Mouse (Mus musculus) CH12.LX (cell line): Measurements from ENCODE around the gene Tnfrsf1a. TPM values are rescaled to one million over a fixed set of nuclear protein-coding genes. Genes with fewer than 3 reads are reported as not detected.

Source experiments
- DNase-seq: peaks from one replicate; pipeline ENCODE4 v3.0.0-alpha.2; 2013; ENCODE audit errors: extremely low read depth
- H3K27ac ChIP-seq: 2 replicates; pipeline ENCODE4 v1.5.1; 2012; ENCODE audit warnings: low read depth, mild to moderate bottlenecking, control low read depth, moderate library complexity; ENCODE audit not compliant: insufficient read depth
- H3K27me3 ChIP-seq: replicated peaks from 2 replicates; pipeline ENCODE3; 2012; ENCODE audit warnings: inconsistent platforms
- H3K36me3 ChIP-seq, 2 experiments: replicated peaks in 1 of 2; 2 replicates each; pipeline versions ENCODE3 to v1.6.1; 2012; ENCODE audit warnings: inconsistent platforms in 1 of 2, low read length in 1 of 2, mild to moderate bottlenecking in 1 of 2, mixed read lengths in 1 of 2, moderate library complexity in 1 of 2; ENCODE audit not compliant: control insufficient read depth in 1 of 2, insufficient read depth in 1 of 2
- H3K4me1 ChIP-seq, 2 experiments: 2 replicates each; pipeline ENCODE4 v1.6.1; 2012; ENCODE audit warnings: inconsistent platforms in 1 of 2, moderate library complexity in 1 of 2; ENCODE audit not compliant: insufficient read depth in 2 of 2, control insufficient read depth in 1 of 2
- H3K4me2 ChIP-seq: 2 replicates; pipeline ENCODE4 v1.6.1; 2012; ENCODE audit warnings: low read depth, mild to moderate bottlenecking, control low read depth; ENCODE audit not compliant: poor library complexity, insufficient read depth, severe bottlenecking
- H3K4me3 ChIP-seq, 3 experiments: fragments of 150-350 bp in 1 of 3; sonication (generic) in 1 of 3; replicated peaks in 1 of 3; 2 replicates each; pipeline versions ENCODE3 to v1.5.1; 2011 to 2012; ENCODE audit warnings: low read depth in 2 of 3, low read length in 2 of 3, mild to moderate bottlenecking in 2 of 3, moderate library complexity in 2 of 3, control low read depth in 1 of 3, improper control_type of control experiment in 1 of 3, inconsistent platforms in 1 of 3, mixed read lengths in 1 of 3; ENCODE audit not compliant: poor library complexity in 1 of 3
- H3K79me2 ChIP-seq: replicated peaks from 2 replicates; pipeline ENCODE4 v1.6.1; 2012; ENCODE audit warnings: mild to moderate bottlenecking, moderate library complexity; ENCODE audit not compliant: control insufficient read depth, poor library complexity, insufficient read depth, severe bottlenecking; ENCODE audit errors: extremely low read depth
- H3K9ac ChIP-seq: 2 replicates; pipeline ENCODE4 v1.6.1; 2012; ENCODE audit warnings: low read depth, mild to moderate bottlenecking, control low read depth, moderate library complexity; ENCODE audit not compliant: insufficient read depth
- H3K9me3 ChIP-seq: replicated peaks from 2 replicates; pipeline ENCODE3; 2012; ENCODE audit warnings: low read length, inconsistent platforms, mixed read lengths
- CHD1 ChIP-seq: IDR thresholded peaks from 2 replicates; pipeline ENCODE4 v1.6.1; 2012; ENCODE audit warnings: low read depth, low read length, improper control_type of control experiment, inconsistent platforms
- CHD2 ChIP-seq: IDR thresholded peaks from 2 replicates; pipeline ENCODE4 v1.6.1; 2011; ENCODE audit warnings: low read length, improper control_type of control experiment
- CTCF ChIP-seq, 2 experiments: IDR thresholded peaks in 1 of 2; conservative IDR thresholded peaks in 1 of 2; 2 replicates each; pipeline ENCODE4 v1.5.1; 2011 to 2012; ENCODE audit warnings: low read depth in 2 of 2, low read length in 2 of 2, improper control_type of control experiment in 1 of 2, inconsistent platforms in 1 of 2, mild to moderate bottlenecking in 1 of 2, moderate library complexity in 1 of 2
- E2F4 ChIP-seq: IDR thresholded peaks from 2 replicates; pipeline ENCODE4 v1.6.1; 2011; ENCODE audit warnings: low read depth, low read length, improper control_type of control experiment; ENCODE audit not compliant: insufficient replicate concordance
- EP300 ChIP-seq: IDR thresholded peaks from 2 replicates; pipeline ENCODE4 v1.6.1; 2011; ENCODE audit warnings: low read length, improper control_type of control experiment
- GABPA ChIP-seq: IDR thresholded peaks from 2 replicates; pipeline ENCODE4 v1.6.1; 2012; ENCODE audit warnings: low read depth, low read length, improper control_type of control experiment, inconsistent platforms; ENCODE audit not compliant: insufficient replicate concordance
- IRF4 ChIP-seq: IDR thresholded peaks from 2 replicates; pipeline ENCODE4 v1.6.1; 2014; ENCODE audit warnings: low read depth, mild to moderate bottlenecking, inconsistent platforms, low read length, improper control_type of control experiment
- KAT2A ChIP-seq: IDR thresholded peaks from 2 replicates; pipeline ENCODE4 v1.6.1; 2012; ENCODE audit warnings: low read length, improper control_type of control experiment, inconsistent platforms; ENCODE audit not compliant: insufficient replicate concordance
- MAFK ChIP-seq: IDR thresholded peaks from 2 replicates; pipeline ENCODE4 v1.6.1; 2011; ENCODE audit warnings: low read length, improper control_type of control experiment; ENCODE audit not compliant: insufficient replicate concordance
- MAX ChIP-seq: IDR thresholded peaks from 2 replicates; pipeline ENCODE4 v1.6.1; 2011; ENCODE audit warnings: low read length, improper control_type of control experiment
- MYC ChIP-seq: IDR thresholded peaks from 2 replicates; pipeline ENCODE4 v1.6.1; 2011; ENCODE audit warnings: low read depth, mild to moderate bottlenecking, improper control_type of control experiment, low read length
- NELFE ChIP-seq: IDR thresholded peaks from 2 replicates; pipeline ENCODE4 v1.6.1; 2011; ENCODE audit warnings: low read depth, low read length, improper control_type of control experiment
- POLR2AphosphoS2 ChIP-seq: IDR thresholded peaks from 2 replicates; pipeline ENCODE4 v1.6.1; 2011; ENCODE audit warnings: low read depth, low read length, improper control_type of control experiment
- RAD21 ChIP-seq: IDR thresholded peaks from 2 replicates; pipeline ENCODE4 v1.6.1; 2011; ENCODE audit warnings: low read depth, mild to moderate bottlenecking, low read length, improper control_type of control experiment, moderate library complexity
- SMC3 ChIP-seq: IDR thresholded peaks from 2 replicates; pipeline ENCODE4 v1.6.1; 2011; ENCODE audit warnings: low read depth, low read length, improper control_type of control experiment
- TCF12 ChIP-seq: IDR thresholded peaks from 2 replicates; pipeline ENCODE4 v1.6.1; 2014; ENCODE audit warnings: low read depth, mild to moderate bottlenecking, inconsistent platforms, low read length, improper control_type of control experiment
- UBTF ChIP-seq: IDR thresholded peaks from 2 replicates; pipeline ENCODE4 v1.6.1; 2012; ENCODE audit warnings: low read depth, mild to moderate bottlenecking, inconsistent platforms, low read length, improper control_type of control experiment, moderate library complexity
- USF1 ChIP-seq: IDR thresholded peaks from 2 replicates; pipeline ENCODE4 v1.6.1; 2014; ENCODE audit warnings: low read depth, mild to moderate bottlenecking, inconsistent platforms, low read length, improper control_type of control experiment
- ZMIZ1 ChIP-seq: IDR thresholded peaks from 2 replicates; pipeline ENCODE4 v1.6.1; 2012; ENCODE audit warnings: low read depth, mild to moderate bottlenecking, inconsistent platforms, low read length, improper control_type of control experiment
- ZNF384 ChIP-seq: IDR thresholded peaks from 2 replicates; pipeline ENCODE4 v1.6.1; 2012; ENCODE audit warnings: low read depth, low read length, improper control_type of control experiment, inconsistent platforms
- dilution Hi-C: fragments of 300-500 bp; cut with MboI; formaldehyde crosslinking; loops from 2 replicates; pipeline ENCODE4 v1.14.3; 2020; ENCODE audit warnings: low sequenced_read_pairs; ENCODE audit not compliant: extremely low pct_unique_long_range_greater_than_20kb, extremely low pct_ligation_motif_present
- in situ Hi-C: fragments of 300-500 bp; cut with MboI; formaldehyde crosslinking; loops from 3 replicates; pipeline ENCODE4 v1.14.3; 2019; ENCODE audit warnings: low sequenced_read_pairs, low pct_ligation_motif_present, low pct_unique_long_range_greater_than_20kb, mixed read lengths
- polyA plus RNA-seq: library from polyadenylated mRNA; unstranded; fragments of >175 nt; gene quantifications from 2 replicates; pipeline ENCODE4 v1.2.1, GENCODE M21; 2012; ENCODE audit warnings: low read depth; ENCODE audit not compliant: insufficient read length
- total RNA-seq, 2 experiments: library from RNA; depleted of rRNA; stranded (reverse); fragments of 300-350 nt in 1 of 2; fragments of >200 nt in 1 of 2; gene quantifications; 2 replicates each; pipeline ENCODE4 v1.2.3; 2012 to 2014

Tnfrsf1a gene
- total and polyA plus RNA-seq, 3 experiments, result 0.13 TPM; not detected in 2

- in situ Hi-C loops, result no loop called here
- Histone ChIP-seq H3K27me3 (peaks cover 64% of the 10 kb centered on the region), H3K9ac (no peak overlapping the region)
- TF ChIP-seq EP300 (no peak), NELFE (no peak), CHD1 (no peak), RAD21 (no peak), MAFK (no peak), E2F4 (no peak), IRF4 (no peak), MYC (no peak), ZMIZ1 (no peak), GABPA (no peak), MAX (no peak), KAT2A (no peak), POLR2AphosphoS2 (no peak), ZNF384 (no peak), USF1 (no peak), CHD2 (no peak)
- TF ChIP-seq, all 38 proteins: peak for 0
- H3K4me3 ChIP-seq, result no peak overlapping the region
- no peak for DNase-seq
- H3K4me1 ChIP-seq, result no peaks in the 10 kb centered on the region
- H3K36me3 ChIP-seq, result no peaks in the 10 kb centered on the region
- no peaks in the 10 kb centered on the region for H3K79me2 ChIP-seq
- no peak overlapping the region for H3K4me2 ChIP-seq
- no peak overlapping the region for H3K27ac ChIP-seq
- peaks cover 7% of the 10 kb centered on the region for H3K9me3 ChIP-seq
- dilution Hi-C loops, result no loop called here
Measured at GRCm38 (mm10) chr6:125405461-125406382, 56.6 kb downstream of the Tnfrsf1a start.

- no peaks in the 10 kb centered on the region for H3K36me3 ChIP-seq
- no peaks in the 10 kb centered on the region for H3K4me1 ChIP-seq
- dilution Hi-C loops (no loop called here), in situ Hi-C loops (no loop called here)
- no peak overlapping the region for H3K27ac ChIP-seq
- no peak overlapping the region for H3K4me2 ChIP-seq
- no peak overlapping the region for H3K4me3 ChIP-seq
- no peak for DNase-seq
- H3K9me3 ChIP-seq, result peaks cover 7% of the 10 kb centered on the region
- TF ChIP-seq MAX (no peak), NELFE (no peak), POLR2AphosphoS2 (no peak), CTCF (conservative IDR thresholded peaks at IDR 0.05 in 1 of 2, IDR thresholded peaks at IDR 0.05 in 1 of 2; ENCODE audit: low read depth in 2 of 2, low read length in 2 of 2) (no peak), CHD2 (no peak), E2F4 (no peak), SMC3 (no peak), UBTF (no peak), USF1 (no peak), TCF12 (no peak), IRF4 (no peak), MAFK (no peak)
- H3K27me3 ChIP-seq, result peaks cover 79% of the 10 kb centered on the region
- H3K79me2 ChIP-seq, result no peaks in the 10 kb centered on the region
- no peak overlapping the region for H3K9ac ChIP-seq
Measured at GRCm38 (mm10) chr6:125407224-125407623, 58.1 kb downstream of the Tnfrsf1a start.
